Mouse (Mus musculus) kidney, postnatal 0 days (tissue): Measurements from ENCODE around the gene Ifnar2. TPM values are rescaled to one million over a fixed set of nuclear protein-coding genes. Genes with fewer than 3 reads are reported as not detected.

Experiments
- ATAC-seq: fragments of 200-750 bp; cut with Nextera tagmentation; replicated peaks from 2 replicates; pipeline ENCODE4 v1.8.0; 2017; ENCODE audit warnings: low read depth, moderate number of reproducible peaks, moderate TSS enrichment, moderate library complexity; ENCODE audit not compliant: low FRiP score
- DNase-seq: peaks from one replicate; pipeline ENCODE4 v3.0.0-alpha.2; 2016; ENCODE audit warnings: low spot score
- H3K27ac ChIP-seq: fragments of 300-500 bp; sonication (generic); 2 replicates; pipeline ENCODE4 v1.5.1; 2014; ENCODE audit warnings: mild to moderate bottlenecking
- H3K27me3 ChIP-seq: fragments of 300-500 bp; sonication (generic); 2 replicates; pipeline ENCODE4 v1.6.1; 2014; ENCODE audit warnings: low read length, mixed read lengths; ENCODE audit not compliant: insufficient read depth
- H3K36me3 ChIP-seq: fragments of 300-500 bp; sonication (generic); 2 replicates; pipeline ENCODE4 v1.6.1; 2014; ENCODE audit warnings: low read length, mixed read lengths; ENCODE audit not compliant: insufficient read depth
- H3K4me1 ChIP-seq: fragments of 300-500 bp; sonication (generic); replicated peaks from 2 replicates; pipeline ENCODE4 v1.6.1; 2014; ENCODE audit warnings: antibody characterized with exemption, low read length, mixed read lengths; ENCODE audit not compliant: insufficient read depth
- H3K4me2 ChIP-seq: fragments of 300-500 bp; sonication (generic); 2 replicates; pipeline ENCODE4 v1.6.1; 2014; ENCODE audit warnings: mild to moderate bottlenecking, low read length, moderate library complexity, mixed read lengths
- H3K4me3 ChIP-seq: fragments of 300-500 bp; sonication (generic); replicated peaks from 2 replicates; pipeline ENCODE4 v1.5.1; 2014; ENCODE audit warnings: low read depth, low read length
- H3K9ac ChIP-seq: fragments of 300-500 bp; sonication (generic); 2 replicates; pipeline ENCODE4 v1.6.1; 2014; ENCODE audit warnings: low read depth, low read length
- H3K9me3 ChIP-seq: fragments of 300-500 bp; sonication (generic); replicated peaks from 2 replicates; pipeline ENCODE4 v1.6.1; 2016; ENCODE audit warnings: low read length, inconsistent platforms, mixed read lengths
- CTCF ChIP-seq: IDR thresholded peaks from 2 replicates; pipeline ENCODE4 v1.5.1; 2016; ENCODE audit warnings: antibody characterized with exemption, low read depth, mild to moderate bottlenecking, moderate library complexity
- WGBS: fragments of 180-500 bp; shearing (Covaris S2); extraction: QIAGEN DNeasy Blood & Tissue Kit; methylation state at CpG from one replicate; pipeline ENCODE4 v1.1.7; 2014; 5-methylcytosine and 5-hydroxymethylcytosine counted together
- polyA plus RNA-seq: library from polyadenylated mRNA; unstranded; fragments of >200 nt; fragmentation: Nextera tagmentation; extraction: Ambion mirVana; gene quantifications from 2 replicates; pipeline ENCODE4 v1.2.1, GENCODE M21; 2015

The Ifnar2 gene
- polyA plus RNA-seq, 1 experiment from 2014 or later = 60.7 TPM

GRCm38 (mm10) chr16:91334190-91334893 is 38.2 kb upstream of the Ifnar2 start:
- DNase-seq (no peak), ATAC-seq (no peak)
- Histone ChIP-seq H3K4me3 (no peak overlapping the region), H3K4me2 (no peak overlapping the region), H3K27me3 (0 out of 2 replicates have a peak, but pooled peaks cover 4% of the 10 kb centered on the region), H3K36me3 (no peaks in the 10 kb centered on the region), H3K27ac (no peak overlapping the region), H3K9me3 (no peaks in the 10 kb centered on the region), H3K9ac (no peak overlapping the region), H3K4me1 (no peaks in the 10 kb centered on the region)
- TF ChIP-seq CTCF = no peak
- 13% methylated on average over 10 of the region's 10 CpGs for whole genome bisulfite sequencing

GRCm38 (mm10) chr16:91336753-91337152 is 35.8 kb upstream of the Ifnar2 start:
- ATAC-seq (no peak), DNase-seq (no peak)
- Histone ChIP-seq H3K9ac (no peak overlapping the region), H3K4me3 (no peak overlapping the region), H3K36me3 (no peaks in the 10 kb centered on the region), H3K27me3 (0 out of 2 replicates have a peak, but pooled peaks cover 4% of the 10 kb centered on the region), H3K4me1 (no peaks in the 10 kb centered on the region), H3K27ac (no peak overlapping the region), H3K9me3 (no peaks in the 10 kb centered on the region), H3K4me2 (no peak overlapping the region)
- no peak for TF ChIP-seq CTCF
- WGBS = 75% methylated on average over 4 of the region's 4 CpGs

- H3K4me3 ChIP-seq = no peak overlapping the region
- H3K9ac ChIP-seq = no peak overlapping the region
- no peak for TF ChIP-seq CTCF
- DNase-seq (no peak), ATAC-seq (no peak)
- no peaks in the 10 kb centered on the region for H3K36me3 ChIP-seq
- H3K4me1 ChIP-seq = no peaks in the 10 kb centered on the region
- no peak overlapping the region for H3K4me2 ChIP-seq
- H3K9me3 ChIP-seq = no peaks in the 10 kb centered on the region
- H3K27me3 ChIP-seq = 0 out of 2 replicates have a peak, but pooled peaks cover 4% of the 10 kb centered on the region
- H3K27ac ChIP-seq = no peak overlapping the region
- 61% methylated on average over 5 of the region's 5 CpGs for WGBS
Measured at GRCm38 (mm10) chr16:91337480-91337879, 35.1 kb upstream of the Ifnar2 start.

- Histone ChIP-seq H3K36me3 (no peaks in the 10 kb centered on the region), H3K4me2 (no peak overlapping the region), H3K4me1 (no peaks in the 10 kb centered on the region), H3K27me3 (peaks cover 4% of the 10 kb centered on the region; the same call in 1 of the 2 replicates), H3K9ac (no peak overlapping the region), H3K4me3 (no peak overlapping the region), H3K9me3 (no peaks in the 10 kb centered on the region), H3K27ac (no peak overlapping the region)
- no peak for TF ChIP-seq CTCF
- DNase-seq = no peak
- WGBS = 70% methylated on average over 9 of the region's 9 CpGs
- ATAC-seq = no peak
Measured at GRCm38 (mm10) chr16:91346491-91346890, 26.1 kb upstream of the Ifnar2 start.

- Histone ChIP-seq H3K27me3 (peaks cover 4% of the 10 kb centered on the region; the same call in 1 of the 2 replicates), H3K27ac (no peak overlapping the region), H3K9me3 (no peaks in the 10 kb centered on the region), H3K4me2 (no peak overlapping the region), H3K9ac (no peak overlapping the region), H3K36me3 (no peaks in the 10 kb centered on the region), H3K4me1 (no peaks in the 10 kb centered on the region), H3K4me3 (no peak overlapping the region)
- no peak for TF ChIP-seq CTCF
- ATAC-seq (no peak), DNase-seq (no peak)
- 70% methylated on average over 20 of the region's 20 CpGs for WGBS
Measured at GRCm38 (mm10) chr16:91347491-91348263, 24.9 kb upstream of the Ifnar2 start.

GRCm38 (mm10) chr16:91348264-91348565 is 24.4 kb upstream of the Ifnar2 start:
- Histone ChIP-seq H3K9me3 (no peaks in the 10 kb centered on the region), H3K9ac (no peak overlapping the region), H3K4me3 (no peak overlapping the region), H3K4me2 (no peak overlapping the region), H3K4me1 (no peaks in the 10 kb centered on the region), H3K27me3 (peaks cover 7% of the 10 kb centered on the region; the same call in 1 of the 2 replicates), H3K36me3 (no peaks in the 10 kb centered on the region), H3K27ac (no peak overlapping the region)
- DNase-seq = no peak
- no peak for TF ChIP-seq CTCF
- 83% methylated on average over 14 of the region's 14 CpGs for WGBS
- ATAC-seq = no peak
